Mouse (Mus musculus) limb, embryonic 14.5 days (tissue): ENCODE results near the gene 5730522E02Rik. TPM values are rescaled to one million over a fixed set of nuclear protein-coding genes. Genes with fewer than 3 reads are reported as not detected.

Experiments
- ATAC-seq: fragments of 200-750 bp; cut with Nextera tagmentation; 2 replicates; pipeline ENCODE4 v1.8.0; 2017; ENCODE audit warnings: low read depth, moderate number of reproducible peaks, moderate TSS enrichment; ENCODE audit not compliant: low FRiP score
- DNase-seq: peaks from one replicate; pipeline ENCODE4 v3.0.0-alpha.2; 2015; ENCODE audit warnings: low spot score
- H3K27ac ChIP-seq: fragments of 300-500 bp; sonication (generic); replicated peaks from 2 replicates; pipeline ENCODE4 v1.5.1; 2014; ENCODE audit warnings: low read depth, mild to moderate bottlenecking, low read length, moderate library complexity, mixed read lengths
- H3K27me3 ChIP-seq: fragments of 300-500 bp; sonication (generic); 2 replicates; pipeline ENCODE4 v1.6.1; 2014; ENCODE audit warnings: low read length, mixed read lengths; ENCODE audit not compliant: control insufficient read depth, insufficient read depth
- H3K36me3 ChIP-seq: fragments of 300-500 bp; sonication (generic); 2 replicates; pipeline ENCODE4 v1.6.1; 2014; ENCODE audit warnings: mild to moderate bottlenecking, low read length, moderate library complexity, mixed read lengths; ENCODE audit not compliant: control insufficient read depth, insufficient read depth
- H3K4me1 ChIP-seq: fragments of 300-500 bp; sonication (generic); 2 replicates; pipeline ENCODE4 v1.6.1; 2014; ENCODE audit warnings: antibody characterized with exemption, low read length, mixed read lengths; ENCODE audit not compliant: control insufficient read depth, insufficient read depth
- H3K4me2 ChIP-seq: fragments of 300-500 bp; sonication (generic); replicated peaks from 2 replicates; pipeline ENCODE4 v1.6.1; 2014; ENCODE audit warnings: low read depth, mild to moderate bottlenecking, low read length, moderate library complexity; ENCODE audit not compliant: severe bottlenecking
- H3K4me3 ChIP-seq: fragments of 300-500 bp; sonication (generic); replicated peaks from 2 replicates; pipeline ENCODE4 v1.5.1; 2014; ENCODE audit warnings: low read length
- H3K9ac ChIP-seq: fragments of 300-500 bp; sonication (generic); 2 replicates; pipeline ENCODE4 v1.6.1; 2014; ENCODE audit warnings: mild to moderate bottlenecking, low read depth, low read length, moderate library complexity; ENCODE audit not compliant: severe bottlenecking
- H3K9me3 ChIP-seq: fragments of 300-500 bp; sonication (generic); 2 replicates; pipeline ENCODE4 v1.6.1; 2016; ENCODE audit warnings: low read length; ENCODE audit not compliant: control insufficient read depth
- POLR2A ChIP-seq: fragments of 200-500 bp; IDR thresholded peaks from 2 replicates; pipeline ENCODE4 v1.8.0; 2012; ENCODE audit warnings: inconsistent platforms, mild to moderate bottlenecking, moderate library complexity, borderline replicate concordance; ENCODE audit not compliant: insufficient read depth, insufficient read length; ENCODE audit errors: extremely low read depth
- WGBS: fragments of 180-500 bp; shearing (Covaris S2); extraction: QIAGEN DNeasy Blood & Tissue Kit; methylation state at CpG from one replicate; pipeline ENCODE4 v1.1.7; 2014; 5-methylcytosine and 5-hydroxymethylcytosine counted together
- polyA plus RNA-seq, 2 experiments: library from polyadenylated mRNA; depleted of rRNA in 1 of 2; stranded (reverse) in 1 of 2; unstranded in 1 of 2; fragments of >200 nt; fragmentation: Nextera tagmentation in 1 of 2; extraction: Ambion mirVana in 1 of 2; gene quantifications; 2 replicates each; pipeline versions ENCODE4 v1.2.1 to v1.2.3; 2012 to 2014

Gene 5730522E02Rik
- polyA plus RNA-seq, 2 experiments, result 4.2 to 4.3 TPM

- 82% methylated on average over 5 of the region's 5 CpGs for WGBS
Measured at GRCm38 (mm10) chr11:26161354-26161753, 49.2 kb downstream of the 5730522E02Rik start.

GRCm38 (mm10) chr11:26159033-26159432 is 51.5 kb downstream of the 5730522E02Rik start:
- 60% methylated on average over 3 of the region's 3 CpGs for WGBS
- H3K36me3 ChIP-seq, result no peaks in the 10 kb centered on the region
- H3K27me3 ChIP-seq, result no peaks in the 10 kb centered on the region
- no peak overlapping the region for H3K9ac ChIP-seq
- no peak for DNase-seq
- no peak for ATAC-seq
- H3K27ac ChIP-seq, result no peak overlapping the region
- TF ChIP-seq POLR2A, result no peak
- H3K4me3 ChIP-seq, result no peak overlapping the region
- H3K9me3 ChIP-seq, result no peaks in the 10 kb centered on the region
- H3K4me2 ChIP-seq, result no peak overlapping the region
- no peaks in the 10 kb centered on the region for H3K4me1 ChIP-seq

More at GRCm38 (mm10) chr11:26161354-26161753, 49.2 kb downstream of the 5730522E02Rik start:
- no peaks in the 10 kb centered on the region for H3K27me3 ChIP-seq
- H3K9me3 ChIP-seq, result no peaks in the 10 kb centered on the region
- H3K4me3 ChIP-seq, result no peak overlapping the region
- TF ChIP-seq POLR2A, result no peak
- no peaks in the 10 kb centered on the region for H3K36me3 ChIP-seq
- H3K27ac ChIP-seq, result no peak overlapping the region
- no peak overlapping the region for H3K4me2 ChIP-seq
- no peak overlapping the region for H3K9ac ChIP-seq
- no peaks in the 10 kb centered on the region for H3K4me1 ChIP-seq
- no peak for DNase-seq
- ATAC-seq, result no peak

- no peak overlapping the region for H3K4me3 ChIP-seq
- TF ChIP-seq POLR2A, result no peak
- H3K9me3 ChIP-seq, result no peaks in the 10 kb centered on the region
- H3K27ac ChIP-seq, result no peak overlapping the region
- 86% methylated on average over 3 of the region's 3 CpGs for WGBS
- H3K4me2 ChIP-seq, result no peak overlapping the region
- no peak overlapping the region for H3K9ac ChIP-seq
- no peaks in the 10 kb centered on the region for H3K36me3 ChIP-seq
- DNase-seq, result no peak
- ATAC-seq, result no peak
- no peaks in the 10 kb centered on the region for H3K27me3 ChIP-seq
- no peaks in the 10 kb centered on the region for H3K4me1 ChIP-seq
Measured at GRCm38 (mm10) chr11:26140024-26140423, 70.5 kb downstream of the 5730522E02Rik start.

- ATAC-seq (no peak), DNase-seq (no peak)
- no peaks in the 10 kb centered on the region for H3K4me1 ChIP-seq
- no peaks in the 10 kb centered on the region for H3K27me3 ChIP-seq
- no peaks in the 10 kb centered on the region for H3K9me3 ChIP-seq
- no peaks in the 10 kb centered on the region for H3K36me3 ChIP-seq
- 88% methylated on average over 1 of the region's 1 CpGs for WGBS
- H3K4me2 ChIP-seq, result no peak overlapping the region
- no peak for TF ChIP-seq POLR2A
- no peak overlapping the region for H3K4me3 ChIP-seq
- H3K27ac ChIP-seq, result no peak overlapping the region
- no peak overlapping the region for H3K9ac ChIP-seq
Measured at GRCm38 (mm10) chr11:26138013-26138412, 72.5 kb downstream of the 5730522E02Rik start.

GRCm38 (mm10) chr11:26130911-26131310 is 79.7 kb downstream of the 5730522E02Rik start:
- no peak overlapping the region for H3K9ac ChIP-seq
- WGBS, result 17% methylated on average over 11 of the region's 11 CpGs

GRCm38 (mm10) chr11:26129054-26129453 is 81.5 kb downstream of the 5730522E02Rik start:
- Histone ChIP-seq H3K4me2 (no peak overlapping the region), H3K27ac (no peak overlapping the region), H3K9ac (no peak overlapping the region), H3K4me3 (no peak overlapping the region), H3K9me3 (no peaks in the 10 kb centered on the region), H3K36me3 (no peaks in the 10 kb centered on the region), H3K27me3 (no peaks in the 10 kb centered on the region), H3K4me1 (peaks cover 8% of the 10 kb centered on the region; the same call in 1 of the 2 replicates)
- ATAC-seq (no peak), DNase-seq (no peak)
- 64% methylated on average over 2 of the region's 2 CpGs for WGBS
- TF ChIP-seq POLR2A, result no peak

More at GRCm38 (mm10) chr11:26130911-26131310, 79.7 kb downstream of the 5730522E02Rik start:
- no peak for DNase-seq
- ATAC-seq, result no peak
- TF ChIP-seq POLR2A, result no peak
- Histone ChIP-seq H3K4me1 (peaks cover 8% of the 10 kb centered on the region; the same call in 1 of the 2 replicates), H3K36me3 (no peaks in the 10 kb centered on the region), H3K4me2 (no peak overlapping the region; the same call in 1 of the 2 replicates), H3K4me3 (no peak overlapping the region), H3K27me3 (no peaks in the 10 kb centered on the region), H3K9me3 (no peaks in the 10 kb centered on the region), H3K27ac (no peak overlapping the region)
